Mouse (Mus musculus): Measurements from ENCODE around the gene Tmem106a. TPM values are rescaled to one million over a fixed set of nuclear protein-coding genes. Genes with fewer than 3 reads are reported as not detected.
"Not testable (repeated sequence)": the region's sequence is repeated elsewhere in the genome, so short reads cannot be mapped to it uniquely, and the experiment has no call there.

The Tmem106a gene
- polyA plus RNA-seq, 1 experiment from 2014 or later = 7.0 TPM

DNA sequence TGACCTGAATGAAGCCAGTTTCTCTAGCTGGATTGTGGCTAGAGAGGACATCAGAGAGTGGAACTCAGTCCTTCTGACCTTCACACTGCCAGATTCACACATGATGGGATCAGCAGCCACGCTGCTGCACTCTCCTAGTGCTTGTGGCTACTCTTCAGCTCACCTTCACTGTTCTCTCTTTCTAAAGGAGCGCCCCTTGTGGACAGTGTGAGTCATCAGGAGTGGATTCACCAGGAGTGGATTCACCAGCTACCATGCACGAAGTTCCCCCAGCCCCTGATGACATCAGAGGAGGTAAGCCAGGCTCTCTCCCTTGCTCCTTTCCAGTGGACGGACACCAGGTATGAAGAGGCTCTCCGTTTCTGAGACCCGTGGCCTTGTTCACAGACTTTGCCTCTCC lies 5.9 kb upstream of the Tmem106a start:
- H3K9ac ChIP-seq = no peak overlapping the region
- WGBS = 77% methylated on average over 6 of the region's 6 CpGs

DNA sequence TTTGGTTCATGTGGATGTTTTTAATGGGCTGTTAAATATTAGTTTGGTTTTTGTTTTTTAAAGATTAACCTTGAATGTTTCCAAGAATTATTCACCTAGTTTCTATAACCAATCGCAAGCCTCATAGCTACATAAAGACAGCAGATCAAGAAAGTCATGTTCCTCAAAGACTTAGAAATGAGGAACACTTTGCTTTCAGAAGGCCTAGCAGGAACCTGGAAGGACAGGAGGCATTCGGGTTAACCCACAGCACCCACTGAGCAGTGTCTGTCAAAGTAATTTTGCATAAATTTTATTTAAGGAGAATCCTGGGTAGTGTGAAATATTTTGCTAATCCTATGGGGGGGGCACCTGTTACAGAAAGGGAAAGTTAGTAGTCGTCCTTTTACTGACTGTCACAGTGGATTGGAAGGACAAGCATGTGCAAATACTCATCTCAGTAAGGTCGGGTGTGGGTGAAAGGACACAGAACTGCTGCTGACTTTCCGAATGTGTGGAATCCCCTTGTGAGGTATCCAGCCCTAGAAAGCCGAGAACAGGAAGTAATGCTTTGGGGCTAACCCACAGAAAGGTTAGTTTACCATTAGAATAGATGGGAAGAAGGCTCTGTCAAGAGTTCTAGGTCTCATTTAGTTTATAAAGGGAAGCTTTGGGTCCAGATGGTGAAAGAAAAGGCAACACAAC lies 819 bp upstream of the Tmem106a start:
- 72% methylated on average over 6 of the region's 6 CpGs for WGBS
- no peaks in the 10 kb centered on the region for H3K27me3 ChIP-seq
- no peak for ATAC-seq (ENCODE audit: insufficient number of reproducible peaks, low FRiP score, low TSS enrichment, low read depth)
- no peak overlapping the region for H3K4me2 ChIP-seq
- no peak overlapping the region for H3K27ac ChIP-seq
- no peaks in the 10 kb centered on the region for H3K9me3 ChIP-seq
- H3K4me3 ChIP-seq = no peak overlapping the region
- H3K36me3 ChIP-seq = peaks cover 44% of the 10 kb centered on the region
- 0 out of 2 replicates have a peak, but pooled peaks cover 3% of the 10 kb centered on the region for H3K4me1 ChIP-seq
- no peak overlapping the region for H3K9ac ChIP-seq

More for the DNA sequence above, 5.9 kb upstream of the Tmem106a start:
- Histone ChIP-seq H3K4me2 (no peak overlapping the region), H3K9me3 (no peaks in the 10 kb centered on the region), H3K4me1 (no peaks in the 10 kb centered on the region), H3K27ac (no peak overlapping the region), H3K36me3 (peaks cover 93% of the 10 kb centered on the region), H3K27me3 (no peaks in the 10 kb centered on the region), H3K4me3 (no peak overlapping the region)
- ATAC-seq (ENCODE audit: insufficient number of reproducible peaks, low FRiP score, low TSS enrichment, low read depth) = no peak

DNA sequence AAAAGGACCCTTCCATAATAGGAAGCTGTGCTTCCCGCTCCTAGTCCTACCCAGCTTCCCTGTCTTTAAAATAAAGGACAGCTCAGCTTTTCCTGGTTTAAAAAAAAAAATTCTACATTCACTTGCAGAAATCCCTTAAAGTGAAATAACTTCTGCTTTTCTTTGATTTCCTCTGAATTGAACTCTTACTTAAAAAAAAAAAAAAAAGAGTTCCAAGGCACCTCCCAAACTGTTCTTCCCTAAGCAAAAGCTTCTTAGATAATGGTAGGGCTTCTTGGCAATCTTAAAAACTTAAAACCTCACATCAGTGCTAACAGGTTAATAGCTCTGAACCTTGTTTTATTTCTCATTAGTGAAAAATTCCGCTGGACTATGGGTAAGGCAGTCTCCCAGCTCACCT lies 1.2 kb downstream of the Tmem106a start:
- Histone ChIP-seq H3K27ac (no peak overlapping the region), H3K9ac (no peak overlapping the region), H3K4me1 (0 out of 2 replicates have a peak, but pooled peaks cover 3% of the 10 kb centered on the region), H3K4me2 (no peak overlapping the region), H3K4me3 (no peak overlapping the region), H3K36me3 (peaks cover 27% of the 10 kb centered on the region), H3K9me3 (no peaks in the 10 kb centered on the region), H3K27me3 (no peaks in the 10 kb centered on the region)
- 87% methylated on average over 2 of the region's 2 CpGs for WGBS
- no peak for ATAC-seq (ENCODE audit: insufficient number of reproducible peaks, low FRiP score, low TSS enrichment, low read depth)

DNA sequence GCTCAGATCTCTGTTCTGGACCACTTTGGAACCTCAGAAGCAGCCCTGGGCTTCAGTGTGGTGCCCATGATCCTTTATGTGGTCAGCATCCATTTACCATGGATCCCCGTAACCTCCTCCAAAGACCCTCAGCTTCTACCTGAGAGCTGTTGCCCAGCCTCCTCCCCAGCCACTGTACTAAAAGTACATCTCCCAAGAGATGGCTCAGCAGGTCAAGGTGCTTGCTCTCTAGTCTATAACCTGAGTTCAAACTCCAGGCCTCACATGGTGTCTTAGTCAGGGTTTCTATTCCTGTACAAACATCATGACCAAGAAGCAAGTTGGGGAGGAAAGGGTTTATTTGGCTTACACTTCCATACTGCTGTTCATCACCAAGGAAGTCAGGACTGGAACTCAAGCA lies 3.0 kb downstream of the Tmem106a start:
- ATAC-seq (ENCODE audit: insufficient number of reproducible peaks, low FRiP score, low TSS enrichment, low read depth); H3K27ac ChIP-seq; H3K4me3 ChIP-seq; H3K4me1 ChIP-seq; H3K9ac ChIP-seq; H3K27me3 ChIP-seq; H3K9me3 ChIP-seq; H3K4me2 ChIP-seq: not testable (repeated sequence)
- WGBS = 80% methylated on average over 1 of the region's 1 CpGs
- peaks cover 12% of the 10 kb centered on the region for H3K36me3 ChIP-seq

GRCm38 (mm10) chr11:101585805-101586204 lies 3.8 kb downstream of the Tmem106a start:
- 80% methylated on average over 4 of the region's 4 CpGs for WGBS
- no peak for ATAC-seq (ENCODE audit: insufficient number of reproducible peaks, low FRiP score, low TSS enrichment, low read depth)
- no peak overlapping the region for H3K9ac ChIP-seq

GRCm38 (mm10) chr11:101587676-101588075 lies 5.6 kb downstream of the Tmem106a start:
- H3K4me2 ChIP-seq = no peak overlapping the region
- no peaks in the 10 kb centered on the region for H3K27me3 ChIP-seq
- WGBS = 87% methylated on average over 10 of the region's 10 CpGs
- no peak overlapping the region for H3K27ac ChIP-seq
- no peak overlapping the region for H3K4me3 ChIP-seq
- no peaks in the 10 kb centered on the region for H3K4me1 ChIP-seq
- H3K36me3 ChIP-seq = peaks cover 3% of the 10 kb centered on the region; the same call in 1 of the 2 replicates
- ATAC-seq (ENCODE audit: insufficient number of reproducible peaks, low FRiP score, low TSS enrichment, low read depth) = no peak
- H3K9ac ChIP-seq = no peak overlapping the region
- no peaks in the 10 kb centered on the region for H3K9me3 ChIP-seq

More at GRCm38 (mm10) chr11:101585805-101586204, 3.8 kb downstream of the Tmem106a start:
- 0 out of 2 replicates have a peak, but pooled peaks cover 3% of the 10 kb centered on the region for H3K4me1 ChIP-seq
- H3K9me3 ChIP-seq = no peaks in the 10 kb centered on the region
- peaks cover 4% of the 10 kb centered on the region for H3K36me3 ChIP-seq
- no peak overlapping the region for H3K4me2 ChIP-seq
- no peak overlapping the region for H3K4me3 ChIP-seq
- H3K27ac ChIP-seq = no peak overlapping the region
- H3K27me3 ChIP-seq = no peaks in the 10 kb centered on the region

DNA sequence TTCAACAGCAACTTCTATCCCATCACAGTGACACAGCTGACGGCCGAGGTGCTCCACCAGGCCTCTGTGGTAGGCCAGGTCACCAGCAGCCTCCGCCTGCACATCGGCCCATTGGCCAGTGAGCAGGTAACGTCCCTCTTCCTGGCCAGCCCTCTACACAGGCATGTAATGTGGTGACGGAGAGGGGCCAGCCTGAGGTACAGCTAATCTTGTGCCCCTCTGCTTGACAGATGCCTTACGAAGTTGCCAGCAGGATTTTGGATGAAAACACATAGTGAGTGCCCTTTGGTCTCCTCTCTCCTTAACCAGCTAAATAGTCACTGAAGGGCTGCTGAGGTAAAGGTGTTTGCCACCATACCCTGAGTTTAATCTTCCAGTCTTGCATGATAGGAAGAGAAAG lies 6.8 kb downstream of the Tmem106a start:
- ATAC-seq (ENCODE audit: insufficient number of reproducible peaks, low FRiP score, low TSS enrichment, low read depth) = no peak
- H3K4me1 ChIP-seq = no peaks in the 10 kb centered on the region
- 87% methylated on average over 7 of the region's 7 CpGs for WGBS
- H3K9ac ChIP-seq = no peak overlapping the region
- H3K9me3 ChIP-seq = no peaks in the 10 kb centered on the region
- no peaks in the 10 kb centered on the region for H3K27me3 ChIP-seq
- H3K4me3 ChIP-seq = no peak overlapping the region
- no peak overlapping the region for H3K4me2 ChIP-seq
- peaks cover 3% of the 10 kb centered on the region; the same call in 1 of the 2 replicates for H3K36me3 ChIP-seq
- H3K27ac ChIP-seq = no peak overlapping the region

GRCm38 (mm10) chr11:101589444-101589843 lies 7.4 kb downstream of the Tmem106a start:
- ATAC-seq (ENCODE audit: insufficient number of reproducible peaks, low FRiP score, low TSS enrichment, low read depth) = no peak
- no peaks in the 10 kb centered on the region for H3K27me3 ChIP-seq
- H3K4me2 ChIP-seq = no peak overlapping the region
- WGBS = 30% methylated on average over 5 of the region's 5 CpGs
- no peaks in the 10 kb centered on the region for H3K4me1 ChIP-seq
- no peak overlapping the region for H3K27ac ChIP-seq
- H3K4me3 ChIP-seq = no peak overlapping the region
- H3K9me3 ChIP-seq = no peaks in the 10 kb centered on the region
- H3K9ac ChIP-seq = no peak overlapping the region
- peaks cover 3% of the 10 kb centered on the region; the same call in 1 of the 2 replicates for H3K36me3 ChIP-seq

DNA sequence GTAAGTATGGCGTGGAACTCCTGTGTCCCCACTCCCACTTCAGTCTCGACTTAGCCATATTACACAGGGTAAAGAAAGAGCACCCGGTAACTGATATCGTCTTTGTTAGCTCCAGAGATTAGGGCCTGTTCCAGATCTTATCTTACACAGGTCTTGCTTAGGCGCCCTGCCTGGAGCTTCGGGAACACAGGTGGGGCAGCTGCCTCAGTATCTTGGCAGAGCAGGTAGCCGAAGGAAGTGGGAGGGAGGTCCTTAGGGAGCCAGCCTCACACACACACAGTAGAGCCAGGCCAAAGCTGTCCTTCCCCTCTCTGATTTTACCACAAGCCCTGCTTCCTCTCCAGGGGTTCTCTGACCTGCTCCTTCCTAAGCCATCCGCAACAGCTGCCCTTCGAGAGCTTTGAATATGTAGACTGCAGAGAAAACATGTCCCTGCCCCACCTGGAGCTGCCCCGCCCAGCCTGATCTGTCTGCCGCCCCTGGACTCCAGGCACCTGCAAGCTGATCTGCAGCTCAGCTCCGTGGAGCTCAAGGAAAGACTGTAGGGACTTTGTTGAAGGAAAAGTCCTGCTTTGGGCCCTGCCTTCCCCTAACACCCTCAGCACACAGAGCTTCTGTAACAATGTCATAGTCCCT lies 8.1 kb downstream of the Tmem106a start:
- Histone ChIP-seq H3K4me1 (no peaks in the 10 kb centered on the region), H3K27me3 (no peaks in the 10 kb centered on the region), H3K9ac (no peak overlapping the region), H3K4me3 (no peak overlapping the region), H3K9me3 (no peaks in the 10 kb centered on the region), H3K4me2 (no peak overlapping the region), H3K36me3 (peaks cover 3% of the 10 kb centered on the region; the same call in 1 of the 2 replicates), H3K27ac (no peak overlapping the region)
- no peak for ATAC-seq (ENCODE audit: insufficient number of reproducible peaks, low FRiP score, low TSS enrichment, low read depth)
- WGBS = 72% methylated on average over 12 of the region's 12 CpGs

DNA sequence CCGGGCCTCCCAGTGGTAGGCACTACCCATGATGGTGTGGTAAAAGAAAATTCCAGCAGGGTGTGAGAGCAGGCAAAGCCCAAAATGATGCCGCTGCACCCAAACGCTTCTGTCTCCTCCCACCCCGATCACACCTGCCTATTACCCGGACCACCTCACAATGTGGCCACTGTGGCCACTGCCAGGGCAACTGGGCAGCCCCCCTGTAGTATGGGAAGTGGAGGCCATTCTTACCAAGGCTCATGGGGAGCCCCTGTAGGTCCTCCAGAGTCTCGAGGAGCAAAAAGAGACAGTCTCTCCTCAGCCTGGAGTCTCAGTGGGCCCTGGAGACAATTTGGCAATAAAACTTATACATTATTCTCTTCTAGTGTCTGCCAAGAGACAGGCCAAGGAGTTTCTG lies 17.1 kb downstream of the Tmem106a start, which contains the start of gene Gm11634:
TSS of gene Gm11634 (minus strand) at position 101 of the 400 bp plus-strand sequence.
- no peaks in the 10 kb centered on the region for H3K9me3 ChIP-seq
- 73% methylated on average over 6 of the region's 6 CpGs for WGBS
- H3K36me3 ChIP-seq = no peaks in the 10 kb centered on the region
- H3K27ac ChIP-seq = no peak within 1 kb of the TSS
- no peak within 1 kb of the TSS for H3K9ac ChIP-seq
- H3K27me3 ChIP-seq = no peaks in the 10 kb centered on the region
- no peaks in the 10 kb centered on the region for H3K4me1 ChIP-seq
- ATAC-seq (ENCODE audit: insufficient number of reproducible peaks, low FRiP score, low TSS enrichment, low read depth) = no peak
- H3K4me3 ChIP-seq = no peak within 1 kb of the TSS
- H3K4me2 ChIP-seq = no peak within 1 kb of the TSS

- H3K36me3 ChIP-seq = no peaks in the 10 kb centered on the region
- H3K27me3 ChIP-seq = no peaks in the 10 kb centered on the region
- no peaks in the 10 kb centered on the region for H3K9me3 ChIP-seq
- H3K4me3 ChIP-seq = no peak overlapping the region
- WGBS = 9% methylated on average over 3 of the region's 3 CpGs
- peaks cover 5% of the 10 kb centered on the region; the same call in 1 of the 2 replicates for H3K4me1 ChIP-seq
- H3K27ac ChIP-seq = no peak overlapping the region
- H3K4me2 ChIP-seq = no peak overlapping the region
- no peak for ATAC-seq (ENCODE audit: insufficient number of reproducible peaks, low FRiP score, low TSS enrichment, low read depth)
- H3K9ac ChIP-seq = no peak overlapping the region
These were observed 20.4 kb downstream of the Tmem106a start for GRCm38 (mm10) chr11:101602491-101602890.

DNA sequence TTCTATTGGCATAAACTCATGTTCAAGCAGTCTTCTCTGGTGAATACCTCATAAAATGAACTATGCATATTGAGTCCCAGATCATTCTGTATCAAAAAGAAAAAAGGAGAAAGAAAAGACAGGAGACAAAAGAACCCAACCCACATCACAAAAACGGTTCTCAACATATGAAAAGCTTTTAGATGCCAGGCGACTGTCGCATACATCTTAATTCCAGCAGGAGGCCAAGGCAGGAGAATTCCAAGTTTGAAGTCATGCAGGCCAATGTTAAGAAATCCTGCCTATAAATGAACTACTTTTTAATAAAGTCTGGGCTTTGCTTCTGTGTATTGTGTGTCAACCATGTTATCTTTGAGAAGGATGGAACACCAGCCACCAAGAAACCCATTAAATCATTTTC lies 22.1 kb downstream of the Tmem106a start:
- no peak overlapping the region for H3K9ac ChIP-seq
- no peaks in the 10 kb centered on the region for H3K9me3 ChIP-seq
- H3K4me2 ChIP-seq = 0 out of 2 replicates have a peak overlapping the region, but pooled peaks have one; percentile 24
- H3K4me3 ChIP-seq = no peak overlapping the region
- H3K36me3 ChIP-seq = no peaks in the 10 kb centered on the region
- no peaks in the 10 kb centered on the region for H3K27me3 ChIP-seq
- H3K27ac ChIP-seq = no peak overlapping the region
- 3% methylated on average over 3 of the region's 3 CpGs for WGBS
- peaks cover 5% of the 10 kb centered on the region; the same call in 1 of the 2 replicates for H3K4me1 ChIP-seq
- no peak for ATAC-seq (ENCODE audit: insufficient number of reproducible peaks, low FRiP score, low TSS enrichment, low read depth)

Data from limb, embryonic 15.5 days (tissue).